Mouse (Mus musculus): Measurements from ENCODE around the gene Selplg. TPM values are rescaled to one million over a fixed set of nuclear protein-coding genes. Genes with fewer than 3 reads are reported as not detected.

Gene Selplg
- total RNA-seq (2021): 10 to 100 TPM; 29.3 to 33.5 TPM

DNA sequence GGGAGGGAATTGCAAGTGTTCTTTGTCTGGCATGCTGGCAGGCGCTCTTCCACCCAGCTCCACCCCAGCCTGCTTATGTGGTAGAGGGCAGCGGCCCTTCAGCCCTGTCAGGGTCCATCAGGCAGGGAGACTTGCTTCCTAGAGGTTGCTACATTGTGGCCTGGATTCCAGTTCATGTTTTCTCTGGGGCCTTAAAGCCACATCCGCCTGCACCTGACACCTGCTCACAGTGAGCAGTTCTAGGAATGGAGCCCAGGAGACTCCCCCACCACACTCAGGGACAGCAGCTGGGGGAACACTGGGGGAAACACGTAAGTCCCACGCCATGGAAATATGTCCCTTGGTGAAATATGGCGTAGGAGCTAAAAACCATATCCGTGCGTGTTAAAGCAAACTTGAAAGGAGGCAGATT is at the start of gene Selplg:
Selplg (minus strand) TSS at position 155 of the 412 bp plus-strand sequence.
- DNase-seq (ENCODE audit: extremely low spot score in 1 of 2, low spot score in 1 of 2): no peak

DNA sequence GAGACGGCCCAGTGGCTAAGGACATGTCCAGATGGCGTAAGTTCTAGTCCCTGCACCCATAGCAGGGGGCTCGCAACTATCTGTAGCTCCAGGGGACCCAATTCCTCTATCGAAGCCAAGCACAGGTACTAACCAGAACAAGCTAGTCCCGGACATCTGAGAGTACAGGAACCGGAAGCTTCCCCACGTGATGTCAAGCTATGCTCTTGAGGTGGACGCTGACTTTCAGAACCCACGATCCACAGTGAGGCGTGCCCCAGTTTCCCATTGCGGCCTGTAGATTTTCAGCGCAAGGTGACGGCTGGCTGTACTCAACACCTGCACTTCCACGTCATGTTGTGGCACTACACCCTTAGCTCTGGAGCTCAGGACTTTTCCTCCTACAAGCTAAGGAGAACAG is 48.7 kb upstream of the Selplg start:
- no peak for DNase-seq (ENCODE audit: extremely low spot score in 1 of 2, low spot score in 1 of 2)

DNA sequence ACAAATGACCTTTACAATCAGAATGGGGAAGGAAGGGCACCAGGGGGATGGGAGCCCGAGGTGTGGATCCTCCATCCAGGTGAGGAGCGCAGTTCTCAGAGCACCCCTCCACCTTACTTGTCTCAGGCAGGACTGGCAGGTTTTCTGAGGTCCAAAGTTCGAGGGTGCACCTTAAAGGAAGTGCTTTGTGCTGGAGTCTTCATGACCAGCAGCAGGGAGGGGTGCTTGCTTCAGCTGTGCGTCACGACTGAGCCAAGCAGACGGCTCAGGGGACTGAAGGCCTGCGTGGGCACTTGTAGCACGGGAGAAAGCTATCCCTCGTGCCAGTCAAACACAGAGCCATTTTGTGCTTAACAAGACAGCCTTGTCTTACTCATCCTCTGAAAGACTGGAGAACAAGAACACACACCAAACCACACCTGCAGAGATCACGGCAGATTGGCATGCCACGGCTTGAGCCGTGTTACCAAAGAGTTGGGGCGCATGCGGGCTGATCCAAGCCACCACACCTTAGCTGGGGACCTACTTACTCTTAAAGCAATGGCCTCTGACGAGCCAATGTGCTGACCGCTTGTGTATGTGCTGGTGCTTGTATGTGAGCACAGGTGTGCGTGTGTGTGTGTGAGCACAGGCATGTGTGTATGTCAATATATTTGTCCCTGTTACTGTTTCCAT is 46.6 kb upstream of the Selplg start:
- DNase-seq (ENCODE audit: extremely low spot score in 1 of 2, low spot score in 1 of 2): no peak

DNA sequence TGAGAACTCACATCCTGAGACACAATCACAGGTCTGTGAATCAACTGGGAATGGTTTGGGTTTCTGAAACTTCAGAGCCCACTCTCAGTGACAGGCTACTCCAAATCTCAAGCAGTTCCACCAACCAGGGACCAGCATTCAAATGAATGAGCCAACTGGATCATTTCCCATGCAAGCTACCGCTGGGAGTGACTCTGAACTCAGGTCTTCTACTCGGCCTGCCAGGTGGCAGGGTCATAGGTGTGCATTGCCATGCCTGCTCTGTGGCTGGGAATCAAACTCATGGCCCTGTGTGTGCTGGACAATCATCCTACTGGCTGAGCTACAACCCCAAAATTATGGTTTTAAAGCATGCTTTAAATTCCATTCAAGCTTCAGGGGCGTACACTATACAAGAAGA is 45.1 kb upstream of the Selplg start:
- DNase-seq (ENCODE audit: extremely low spot score in 1 of 2, low spot score in 1 of 2): no peak

DNA sequence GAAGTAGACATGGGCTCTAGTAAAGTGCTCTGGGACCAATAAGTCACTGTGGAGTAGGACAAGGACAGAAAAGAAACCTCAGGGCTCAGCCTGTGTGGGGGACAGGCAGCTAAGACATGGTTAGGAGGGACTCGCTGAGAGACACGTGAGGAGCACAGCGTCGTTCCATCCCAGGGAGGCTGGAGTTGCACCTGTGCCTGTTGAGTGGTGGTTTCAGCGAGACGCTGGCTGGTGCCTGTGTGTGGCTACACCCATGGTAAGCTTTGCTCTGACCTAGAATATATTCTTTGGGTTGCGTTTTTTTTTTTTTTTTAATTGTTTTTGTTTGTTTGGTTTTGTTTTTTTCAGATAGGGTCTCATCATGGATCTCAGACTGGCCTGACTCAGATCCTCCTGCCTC is 43.7 kb upstream of the Selplg start:
- DNase-seq (ENCODE audit: extremely low spot score in 1 of 2, low spot score in 1 of 2): no peak

DNA sequence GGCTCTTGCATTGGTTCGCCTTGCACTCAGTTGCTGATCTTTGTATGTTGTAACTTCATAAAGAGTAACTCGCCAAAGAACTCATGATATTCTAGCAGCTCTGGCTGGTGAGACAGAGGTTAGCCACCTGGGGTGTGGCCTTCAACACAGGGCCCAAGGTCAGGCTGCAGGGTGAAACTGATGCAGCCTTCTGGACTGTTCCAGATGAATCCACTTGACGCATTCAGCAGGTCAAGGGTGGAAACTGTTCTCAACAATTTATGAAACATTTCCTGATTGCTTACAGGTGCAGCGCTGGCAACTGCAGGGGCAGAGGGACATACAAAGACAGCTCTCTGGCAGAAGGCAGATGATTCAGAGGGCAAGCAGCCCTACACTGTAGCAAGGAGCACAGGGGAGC is 43.2 kb upstream of the Selplg start:
- DNase-seq (ENCODE audit: extremely low spot score in 1 of 2, low spot score in 1 of 2): no peak

DNA sequence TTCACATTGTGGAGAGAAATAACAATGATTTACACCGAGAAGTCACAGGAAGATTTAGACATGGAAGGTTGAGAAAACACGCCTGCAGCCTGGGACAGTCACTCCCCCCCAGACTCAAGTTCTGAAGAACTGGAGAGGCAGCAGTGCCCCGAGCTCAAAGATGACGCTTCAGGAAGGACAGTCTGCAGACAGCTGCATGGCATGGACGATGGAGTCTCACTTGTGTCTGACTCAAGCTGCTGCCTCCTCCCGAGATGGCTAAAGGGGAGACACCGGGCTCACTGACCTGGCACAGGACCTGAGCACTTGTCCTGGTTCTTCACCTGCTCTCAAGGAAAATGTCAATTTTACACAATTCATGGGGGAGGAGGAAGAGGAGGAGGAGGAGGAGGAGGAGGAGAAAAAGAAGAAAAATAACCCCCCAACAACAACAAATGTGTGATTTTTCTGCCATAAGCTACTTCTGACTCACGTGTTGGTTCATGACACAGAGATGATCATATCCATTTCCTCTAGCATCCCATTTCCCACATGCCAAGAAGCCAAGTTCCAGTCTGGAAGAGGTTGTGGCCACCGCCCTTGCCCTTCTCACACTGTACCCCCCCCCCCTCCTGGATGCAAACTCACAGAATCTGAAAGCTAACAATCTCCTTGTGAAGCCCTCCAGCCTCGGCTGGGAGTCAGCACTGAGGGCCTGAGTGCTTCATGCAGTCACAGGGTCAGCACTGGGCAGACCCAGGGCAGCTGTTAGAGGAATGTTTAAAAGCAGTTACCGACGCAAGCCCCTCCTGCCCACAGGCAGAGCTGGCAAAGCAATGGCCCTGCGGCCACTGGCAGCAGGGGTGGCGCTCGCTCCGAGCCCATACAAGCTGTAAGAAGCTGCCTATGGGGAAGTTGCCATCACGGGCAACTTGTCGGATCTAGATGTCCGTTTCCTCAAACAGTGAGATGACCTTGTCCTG is 41.9 kb upstream of the Selplg start:
- no peak for DNase-seq (ENCODE audit: extremely low spot score in 1 of 2, low spot score in 1 of 2)

DNA sequence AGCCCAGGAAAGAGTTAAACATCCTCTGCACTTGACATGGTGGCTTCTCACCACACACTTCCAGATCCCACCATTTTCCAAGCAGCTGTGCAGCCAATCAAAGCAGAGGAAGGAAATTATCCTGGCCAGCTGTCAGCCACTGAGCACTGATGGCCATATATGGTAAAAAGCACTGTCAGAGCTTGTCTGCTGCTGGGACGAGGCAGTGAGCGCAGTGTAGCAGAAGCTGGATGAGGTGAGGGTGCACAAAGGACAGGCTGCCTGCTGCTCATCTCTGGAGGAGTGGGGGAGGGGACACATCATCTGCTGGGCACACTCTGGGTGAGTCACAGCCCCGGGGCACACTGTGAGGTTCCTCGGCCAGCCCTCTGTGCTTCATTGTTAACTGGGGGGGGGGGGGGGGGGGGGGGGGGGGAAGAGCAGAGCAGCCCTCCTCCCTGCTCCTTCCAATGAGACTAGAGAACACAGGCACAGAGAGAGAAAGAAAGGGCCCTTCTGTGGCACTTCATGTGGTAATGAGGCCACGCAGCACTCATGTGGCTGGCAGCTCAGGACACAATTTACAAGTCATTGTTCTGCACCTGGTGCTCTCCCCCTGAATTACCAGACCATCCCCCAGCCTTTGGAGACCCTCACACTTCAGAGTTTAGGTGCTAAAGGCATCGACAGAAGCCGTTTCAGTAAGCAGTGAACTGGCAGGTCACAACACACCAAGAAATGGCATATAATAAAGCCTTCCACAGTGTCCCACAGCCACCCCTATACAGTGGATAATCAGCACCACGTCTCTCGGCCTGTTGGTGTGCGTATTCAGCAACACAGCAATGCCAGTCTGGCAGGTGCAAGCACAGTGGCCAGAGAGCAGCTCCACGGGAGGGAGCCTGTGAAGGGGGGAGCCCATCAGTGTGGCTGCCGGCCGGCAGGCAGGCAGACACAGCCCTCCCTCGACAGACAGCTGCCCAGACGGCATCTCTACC is 40.8 kb upstream of the Selplg start:
- DNase-seq (ENCODE audit: extremely low spot score in 1 of 2, low spot score in 1 of 2): no peak

DNA sequence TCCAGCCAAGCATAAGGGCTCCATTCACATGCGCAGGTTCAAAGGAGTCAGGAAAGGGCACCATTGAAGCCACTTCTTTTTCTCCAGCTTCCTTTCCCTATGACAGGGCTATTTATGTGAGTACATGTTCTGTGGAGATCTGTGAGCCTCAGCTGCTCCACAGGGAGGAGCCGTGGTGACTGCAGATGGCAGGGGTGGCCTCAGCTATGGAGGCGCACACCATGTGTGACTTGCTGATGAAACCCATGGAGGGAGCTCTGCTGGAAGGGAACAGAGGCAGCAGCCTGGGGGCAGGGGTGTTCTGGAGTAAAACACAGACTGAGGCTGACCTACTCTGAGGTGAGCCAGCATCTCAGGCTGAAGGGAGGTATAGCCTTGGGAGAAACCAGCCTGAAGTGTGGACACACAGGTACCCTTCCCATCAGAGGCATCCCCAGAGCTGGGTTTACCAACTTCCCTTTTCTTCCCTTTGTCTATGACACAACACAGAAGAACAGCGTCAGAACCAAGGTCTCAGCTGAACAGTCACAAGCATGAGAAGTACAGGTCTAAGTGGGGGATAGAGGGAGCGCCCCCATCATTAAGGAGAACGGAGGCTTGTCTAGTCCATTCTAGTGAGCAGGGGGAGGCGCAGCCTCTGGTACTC is 39.6 kb upstream of the Selplg start:
- no peak for DNase-seq (ENCODE audit: extremely low spot score in 1 of 2, low spot score in 1 of 2)

DNA sequence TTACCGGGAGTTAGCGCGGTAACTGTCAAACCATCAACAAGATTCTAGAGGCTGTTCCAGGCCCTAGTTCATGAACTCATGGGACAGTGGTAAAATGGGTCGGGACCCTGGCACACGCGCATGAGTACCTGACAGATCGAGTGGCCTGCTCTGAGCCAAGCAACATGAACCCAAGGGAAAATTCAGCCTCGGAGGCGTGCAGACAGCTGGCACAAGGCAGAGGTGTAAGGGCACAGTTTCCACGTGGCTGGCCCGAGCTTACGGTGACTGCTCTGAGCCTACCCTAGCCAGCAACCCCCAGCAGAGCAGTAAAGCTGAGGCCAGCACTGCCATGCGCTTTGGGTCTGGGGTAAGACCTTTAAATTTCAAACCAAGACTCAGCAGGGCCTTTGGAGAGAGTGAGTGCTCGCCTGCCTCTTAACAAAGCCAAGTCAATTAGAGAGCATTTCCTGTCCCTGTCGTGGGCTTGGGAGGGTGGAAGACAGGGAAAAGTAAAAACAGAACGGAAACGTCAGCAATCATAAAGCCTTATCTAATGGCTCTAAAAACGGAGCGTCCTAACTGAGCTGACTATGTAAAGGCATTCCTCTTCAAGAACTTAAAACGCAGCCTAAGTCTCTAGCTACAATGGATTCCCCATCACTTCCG is 38.1 kb upstream of the Selplg start:
- no peak for DNase-seq (ENCODE audit: extremely low spot score in 1 of 2, low spot score in 1 of 2)

DNA sequence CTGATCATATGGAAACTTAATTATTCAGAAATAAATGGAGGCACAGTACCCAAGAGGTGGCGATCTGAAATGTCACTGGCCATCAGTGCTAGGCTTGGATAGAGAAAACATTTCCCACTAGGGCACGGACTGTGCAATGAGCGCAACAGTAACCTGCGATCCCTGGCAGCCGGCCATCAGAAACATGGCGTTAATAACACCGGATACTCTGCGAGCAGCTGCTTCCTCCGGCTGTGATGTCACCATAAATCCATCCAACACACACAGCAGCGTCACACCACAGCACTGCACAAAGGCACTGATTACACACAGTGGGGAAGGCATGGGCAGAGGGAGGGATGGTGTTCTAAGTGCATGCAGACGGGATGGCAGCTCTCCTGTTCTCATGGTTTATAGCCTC is 36.7 kb upstream of the Selplg start:
- no peak for DNase-seq (ENCODE audit: extremely low spot score in 1 of 2, low spot score in 1 of 2)

DNA sequence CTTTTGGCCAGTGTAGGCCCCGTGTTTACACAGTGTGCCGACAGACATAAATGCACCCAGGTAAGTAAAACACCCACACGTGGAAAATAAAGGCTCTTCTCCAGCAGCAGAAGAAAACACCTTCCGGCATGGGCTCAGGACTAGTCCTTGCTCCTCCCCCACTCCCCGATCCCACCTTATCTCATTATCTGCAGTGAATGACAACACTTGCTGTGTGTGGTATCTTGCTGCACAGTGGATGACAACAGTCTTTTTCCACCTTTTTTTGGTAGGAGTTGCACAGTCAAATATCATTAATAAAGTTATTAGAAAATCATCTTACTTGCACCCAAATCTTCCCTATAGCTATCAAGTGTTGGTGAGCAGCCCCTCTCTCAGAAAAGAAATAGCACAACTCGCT is 32.5 kb upstream of the Selplg start:
- no peak for DNase-seq (ENCODE audit: extremely low spot score in 1 of 2, low spot score in 1 of 2)

DNA sequence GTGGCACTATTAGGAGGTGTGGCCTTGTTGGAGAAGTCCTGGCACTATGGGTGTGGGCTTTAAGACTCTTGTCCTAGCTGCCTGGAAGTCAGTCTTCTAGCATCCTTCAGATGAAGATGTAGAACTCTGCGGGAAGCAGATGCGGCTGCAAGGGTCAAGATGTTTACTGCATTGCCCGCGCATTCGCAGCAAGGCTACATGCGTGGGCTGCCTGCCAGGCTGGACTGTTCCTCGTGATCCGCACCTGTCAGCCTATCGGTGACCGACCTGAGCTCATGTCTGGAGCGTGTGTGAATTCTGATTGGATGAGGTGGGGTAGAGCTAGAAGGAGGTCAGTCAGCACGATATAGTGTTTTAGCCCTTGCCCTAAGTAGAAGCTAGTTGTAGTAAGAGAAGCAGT is 31.6 kb upstream of the Selplg start:
- DNase-seq (ENCODE audit: extremely low spot score in 1 of 2, low spot score in 1 of 2): no peak

DNA sequence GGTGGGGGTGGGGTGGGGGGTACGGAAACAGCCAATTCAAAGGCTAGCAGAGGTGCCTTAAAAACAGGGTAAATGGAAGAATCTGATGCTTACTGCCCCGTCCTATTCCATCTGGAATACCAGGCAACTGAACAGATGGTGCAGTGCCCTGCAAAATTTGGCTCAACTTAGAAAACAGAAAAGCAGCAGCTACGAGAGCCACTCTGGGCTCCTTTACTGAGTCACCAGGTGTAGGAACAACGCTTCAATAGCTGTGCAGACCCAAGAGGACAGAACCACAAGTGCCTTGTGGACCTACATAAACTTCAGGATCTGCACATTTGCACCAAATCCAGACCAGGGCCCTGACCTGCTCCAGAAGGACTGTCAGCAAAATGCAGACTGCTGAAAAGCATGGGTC is 30.0 kb upstream of the Selplg start:
- no peak for DNase-seq (ENCODE audit: extremely low spot score in 1 of 2, low spot score in 1 of 2)

DNA sequence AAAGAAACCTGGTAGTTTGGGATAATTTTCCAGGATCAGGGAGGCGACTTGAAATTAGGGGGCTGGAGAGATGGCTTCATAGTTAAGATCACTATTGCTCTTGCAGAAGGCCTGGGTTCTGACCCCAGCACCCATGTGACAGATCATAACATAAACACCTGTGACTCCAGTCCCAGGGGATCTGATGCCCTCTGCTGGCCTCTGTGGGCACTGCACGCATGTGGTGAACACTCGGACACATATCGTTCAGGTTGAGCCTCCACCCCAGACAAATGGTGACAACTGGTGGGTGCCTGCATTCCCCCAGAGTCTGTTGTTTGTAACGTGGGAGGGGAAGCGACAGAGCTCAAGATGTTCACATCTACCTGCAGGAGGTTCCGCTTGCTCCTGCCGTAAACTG is 28.9 kb upstream of the Selplg start:
- no peak for DNase-seq (ENCODE audit: extremely low spot score in 1 of 2, low spot score in 1 of 2)

DNA sequence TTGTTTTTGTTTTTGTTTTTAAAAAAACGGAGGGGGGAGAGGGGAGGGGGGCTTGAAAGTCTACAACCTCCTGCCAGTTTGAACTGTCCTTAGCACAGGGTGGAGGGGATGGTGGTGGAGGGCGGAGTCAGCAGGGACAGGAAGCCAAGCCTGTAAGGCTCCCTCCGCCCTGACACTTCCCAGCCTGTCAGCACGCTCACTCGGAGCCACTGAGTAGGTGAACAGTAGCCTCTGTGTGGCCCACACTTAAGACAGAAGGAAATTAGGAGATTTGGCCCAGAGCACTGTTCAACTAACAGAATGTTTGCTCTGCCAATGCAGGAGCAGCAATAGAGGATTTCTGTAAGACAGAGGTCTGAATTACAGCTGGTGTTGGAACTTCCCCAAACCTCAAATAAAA is 26.5 kb upstream of the Selplg start:
- no peak for DNase-seq (ENCODE audit: extremely low spot score in 1 of 2, low spot score in 1 of 2)

DNA sequence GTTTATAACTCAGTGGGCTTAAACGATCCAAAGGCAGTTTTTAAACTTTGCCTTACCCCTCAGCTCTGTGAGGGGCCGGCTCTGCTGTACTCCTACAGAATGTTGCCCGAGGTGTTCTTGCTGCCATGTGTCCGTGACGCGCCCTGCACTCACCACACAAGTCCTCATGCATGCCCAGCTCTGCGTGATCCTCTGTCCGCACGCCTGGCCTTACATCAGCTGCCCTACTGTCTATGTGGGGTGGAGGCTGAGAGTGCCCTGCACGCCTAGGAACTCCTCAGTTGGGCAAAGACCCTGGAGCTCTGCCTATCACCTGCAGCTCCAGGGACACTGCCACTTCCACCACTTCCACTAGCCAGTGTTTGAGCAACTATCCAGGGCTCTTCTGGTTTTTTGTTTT is 26.1 kb upstream of the Selplg start:
- no peak for DNase-seq (ENCODE audit: extremely low spot score in 1 of 2, low spot score in 1 of 2)

DNA sequence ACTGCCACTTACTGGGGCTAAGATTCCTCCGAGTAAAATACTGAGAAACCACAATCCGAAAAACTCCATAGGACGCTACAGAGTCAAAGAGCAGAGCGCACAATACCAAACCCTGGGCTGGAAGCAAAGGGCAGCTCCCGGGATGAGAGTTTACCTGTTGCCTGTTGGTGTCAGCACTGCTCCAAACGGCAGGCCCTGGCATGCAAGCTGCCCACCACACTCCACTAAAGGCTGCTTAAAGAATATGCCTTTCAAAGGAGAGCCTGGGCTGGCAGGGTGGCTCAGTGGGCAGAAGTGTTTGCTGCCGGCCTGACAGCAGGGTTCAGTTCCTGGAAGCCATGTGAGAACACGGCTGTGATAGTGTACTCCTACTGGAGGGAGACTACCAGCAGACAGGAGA is 25.2 kb upstream of the Selplg start:
- DNase-seq (ENCODE audit: extremely low spot score in 1 of 2, low spot score in 1 of 2): no peak

DNA sequence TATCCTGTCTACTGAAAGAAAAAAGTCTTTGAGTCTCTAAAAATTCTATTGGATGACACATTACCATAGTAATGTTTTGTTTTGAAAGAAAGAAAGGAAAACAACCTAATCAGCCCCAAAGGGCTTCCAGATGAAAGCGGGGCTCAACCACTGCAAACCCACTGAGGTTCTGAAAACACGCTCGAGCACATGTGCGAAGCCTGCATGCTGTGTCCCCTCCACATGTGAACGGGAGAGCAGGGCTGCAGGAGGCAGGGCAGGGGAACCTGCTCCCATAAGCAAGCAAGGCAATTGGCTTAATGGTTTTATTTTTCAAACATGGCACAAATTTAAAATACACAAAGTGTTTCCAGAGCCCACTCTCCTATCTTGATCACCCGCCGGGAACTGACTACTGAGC is 24.2 kb upstream of the Selplg start:
- DNase-seq (ENCODE audit: extremely low spot score in 1 of 2, low spot score in 1 of 2): no peak

DNA sequence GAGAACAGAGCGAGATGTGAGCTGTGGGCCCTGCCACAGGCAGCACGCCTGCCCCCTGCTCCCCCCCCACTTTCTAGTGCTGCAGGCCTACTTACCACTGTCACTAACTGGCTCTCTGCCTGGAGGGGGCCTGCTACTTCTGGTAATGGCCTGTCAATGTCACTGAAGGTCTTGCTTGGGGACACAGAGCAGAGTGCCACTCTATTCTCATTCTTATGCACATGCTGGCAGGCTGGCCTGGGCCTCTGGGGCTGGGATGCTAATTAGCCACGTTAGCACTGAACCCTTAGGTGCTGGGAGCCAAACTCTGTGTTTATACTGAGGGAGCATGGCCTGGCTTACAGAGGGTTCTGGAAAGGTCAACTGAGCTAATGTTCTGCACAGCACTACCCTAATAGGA is 23.3 kb upstream of the Selplg start:
- DNase-seq (ENCODE audit: extremely low spot score in 1 of 2, low spot score in 1 of 2): no peak

All from layer of hippocampus, postnatal 25 days (tissue).